Mouse (Mus musculus) spleen, adult 2 months (tissue): Measurements from ENCODE around the gene Vmn1r94.
"Not testable (repeated sequence)": the region's sequence is repeated elsewhere in the genome, so short reads cannot be mapped to it uniquely, and the experiment has no call there.

Experiments used
- CTCF ChIP-seq: fragments of 200-500 bp; IDR thresholded peaks from 2 replicates; pipeline ENCODE4 v1.5.1; 2011; ENCODE audit warnings: mild to moderate bottlenecking, inconsistent platforms; ENCODE audit not compliant: insufficient read depth, insufficient read length, insufficient replicate concordance; ENCODE audit errors: extremely low read depth
- POLR2A ChIP-seq: fragments of 200-500 bp; IDR thresholded peaks from 2 replicates; pipeline ENCODE4 v1.6.1; 2011; ENCODE audit warnings: low read depth, low read length, inconsistent platforms

- not testable (repeated sequence) for TF ChIP-seq CTCF, POLR2A
These were observed 45.7 kb downstream of the Vmn1r94 start, which contains the start of gene Gm16442 for GRCm38 (mm10) chr7:20122479-20122878.
